In genomic region chr6:126848712-126849704, GRCm38 (mm10) we compare ENCODE assay signal across 8 mouse cellular contexts. TPM values are rescaled to one million over a fixed set of nuclear protein-coding genes. Genes with fewer than 3 reads are reported as not detected.
A peak's percentile ranks its signal among the peaks of the same experiment; 100 is the strongest.
DNase-seq lines count a peak whose midpoint lies in the region; ATAC-seq lines count a peak whose summit lies in the region.

Gene Ndufa9 (minus strand): TSS chr6:126849136.

- peak; percentile 96 for ATAC-seq in inflammation-experienced regulatory T-cells, adult 6 months
- peak; percentile 97 for ATAC-seq in megakaryocyte-erythroid progenitor cell, adult 5-6 weeks (replicated peaks; ENCODE audit: low FRiP score, low TSS enrichment, poor library complexity, severe bottlenecking)

- peak; percentile 94 to 98 for DNase-seq in adrenal gland, adult (ENCODE audit: inconsistent age in 2 of 2, low spot score in 1 of 2)
- DNase-seq in embryo, embryonic 10.5 days (ENCODE audit: low spot score): peak; percentile 96
- peak; percentile 94 for DNase-seq in gastrocnemius, postnatal 14 days
- DNase-seq in left cerebral cortex, postnatal 10 days (ENCODE audit: extremely low spot score in 1 of 2, low spot score in 2 of 2): peak; percentile 96
- DNase-seq in right cerebral cortex, postnatal 25 days: peak; percentile 94
- peak; percentile 89 to 94 for DNase-seq in urinary bladder, postnatal 4 days (ENCODE audit: low spot score in 2 of 2)

- intact Hi-C loops in gastrocnemius, postnatal 14 days (cut with DNase I; ENCODE audit: low total_unique reads): no loop called here
- intact Hi-C loops in left cerebral cortex, postnatal 10 days (cut with DNase I): loop anchor here (10.0 kb wide), 1 partner anchor 236 kb away; no protein-coding TSS in a partner anchor

RNA-seq across cellular contexts. Expression of gene Ndufa9, which starts in this region (rescaled TPM):
- 100 to 1,000 TPM; 273 to 335 TPM for total RNA-seq in gastrocnemius, postnatal 14 days (2021)
- 100 to 1,000 TPM; 157 to 186 (median 185) TPM for polyA plus RNA-seq in inflammation-experienced regulatory T-cells, adult 6 months (2017; shearing (Covaris generic))
- total RNA-seq in left cerebral cortex, postnatal 10 days (2021): 100 to 1,000 TPM; 153 to 159 TPM
- total RNA-seq in megakaryocyte-erythroid progenitor cell, adult 5-6 weeks (2014; fragmentation: Nextera tagmentation): 90.9 and 114 TPM in 2 replicates
- total RNA-seq in megakaryocyte-erythroid progenitor cell, adult 5-6 weeks (2017): 156 and 188 TPM in 2 replicates

Comparison
In these comparisons a context has a peak if more than half of its experiments do, and no peak if none do; other contexts are left out.
1. Peak in every context shown above with its lines: DNase-seq and ATAC-seq.